Mouse (Mus musculus): ENCODE measurements around the gene Mink1. TPM values are rescaled to one million over a fixed set of nuclear protein-coding genes. Genes with fewer than 3 reads are reported as not detected.

The Mink1 gene
- polyA plus RNA-seq, 1 experiment from 2014 or later: 8.5 TPM

DNA sequence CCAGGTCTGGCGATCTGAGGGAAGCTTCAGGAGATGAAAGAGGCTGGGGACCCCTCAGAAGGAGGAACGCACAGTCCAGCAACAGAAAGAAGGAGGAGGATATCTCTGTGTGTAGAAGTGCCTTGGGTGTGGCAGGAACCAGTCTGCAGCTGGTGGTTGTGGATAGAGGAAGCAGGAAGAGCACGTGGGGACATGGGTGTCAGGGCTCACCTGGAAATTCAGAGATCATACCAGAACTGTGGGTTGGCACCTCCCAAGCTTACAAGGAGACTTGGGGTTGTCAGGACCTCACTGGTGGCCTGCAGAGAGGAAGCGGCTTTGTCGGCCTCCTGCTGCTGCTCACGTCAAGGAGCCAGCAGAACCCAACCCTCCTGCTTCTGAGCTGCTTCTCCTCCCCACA lies 34.6 kb downstream of the Mink1 start:
- H3K36me3 ChIP-seq (ENCODE audit: control insufficient read depth, insufficient read depth, low read length): peaks cover 13% of the 10 kb centered on the region
- H3K27me3 ChIP-seq (ENCODE audit: control insufficient read depth, insufficient read depth, low read length): no peaks in the 10 kb centered on the region
- H3K4me1 ChIP-seq (replicated peaks; ENCODE audit: control insufficient read depth, insufficient read depth): peaks cover 3% of the 10 kb centered on the region; the same call in 1 of the 2 replicates
- no peak for TF ChIP-seq CTCF (IDR thresholded peaks at IDR 0.05; ENCODE audit: low read depth)
- no peak for TF ChIP-seq EP300 (optimal IDR thresholded peaks at IDR 0.05)
- peak overlapping the region; percentile 30; the same call in 1 of the 2 replicates for H3K27ac ChIP-seq (replicated peaks)
- ATAC-seq (ENCODE audit: low FRiP score, low TSS enrichment): peak; percentile 45; the same call in 1 of the 2 replicates
- H3K9me3 ChIP-seq (ENCODE audit: control insufficient read depth, low read length): no peaks in the 10 kb centered on the region
- no peak overlapping the region for H3K9ac ChIP-seq (ENCODE audit: low read length)
- no peak for DNase-seq (ENCODE audit: low spot score)
- H3K4me2 ChIP-seq (replicated peaks; ENCODE audit: low read depth): no peak overlapping the region
- H3K4me3 ChIP-seq (ENCODE audit: low read depth, low read length): no peak overlapping the region
- 75% methylated on average over 6 of the region's 6 CpGs for WGBS

DNA sequence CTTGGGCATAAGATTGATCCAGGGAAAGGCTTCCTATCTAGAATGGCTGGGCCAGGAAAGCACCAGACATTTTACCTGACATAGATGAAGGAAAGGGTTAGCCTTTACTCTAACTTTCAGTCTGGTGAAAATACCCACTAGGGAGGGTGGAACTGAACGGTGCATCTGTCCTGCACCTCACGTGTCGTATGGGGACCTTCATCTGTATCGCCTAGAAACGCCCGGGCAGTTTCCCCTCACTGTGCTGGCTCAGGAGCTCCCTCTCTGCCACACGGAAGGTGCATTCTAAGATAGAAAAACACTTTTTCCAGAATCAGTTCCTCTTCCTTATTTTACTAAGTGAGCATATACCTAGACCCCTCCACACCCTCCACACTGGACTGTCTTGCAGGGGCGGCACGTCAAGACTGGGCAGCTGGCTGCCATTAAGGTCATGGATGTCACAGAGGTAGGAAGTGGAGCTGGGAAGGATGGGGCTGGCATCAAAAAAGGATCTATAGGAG lies 35.8 kb downstream of the Mink1 start:
- Histone ChIP-seq H3K4me2 (replicated peaks; ENCODE audit: low read depth) (no peak overlapping the region), H3K4me1 (replicated peaks; ENCODE audit: control insufficient read depth, insufficient read depth) (peaks cover 3% of the 10 kb centered on the region; the same call in 1 of the 2 replicates), H3K9ac (ENCODE audit: low read length) (no peak overlapping the region), H3K36me3 (ENCODE audit: control insufficient read depth, insufficient read depth, low read length) (peaks cover 16% of the 10 kb centered on the region), H3K27me3 (ENCODE audit: control insufficient read depth, insufficient read depth, low read length) (no peaks in the 10 kb centered on the region), H3K4me3 (ENCODE audit: low read depth, low read length) (no peak overlapping the region), H3K27ac (replicated peaks) (no peak overlapping the region), H3K9me3 (ENCODE audit: control insufficient read depth, low read length) (no peaks in the 10 kb centered on the region)
- DNase-seq (ENCODE audit: low spot score) (no peak), ATAC-seq (ENCODE audit: low FRiP score, low TSS enrichment) (no peak)
- WGBS: 86% methylated on average over 9 of the region's 9 CpGs
- TF ChIP-seq EP300 (optimal IDR thresholded peaks at IDR 0.05): no peak
- no peak for TF ChIP-seq CTCF (IDR thresholded peaks at IDR 0.05; ENCODE audit: low read depth)

DNA sequence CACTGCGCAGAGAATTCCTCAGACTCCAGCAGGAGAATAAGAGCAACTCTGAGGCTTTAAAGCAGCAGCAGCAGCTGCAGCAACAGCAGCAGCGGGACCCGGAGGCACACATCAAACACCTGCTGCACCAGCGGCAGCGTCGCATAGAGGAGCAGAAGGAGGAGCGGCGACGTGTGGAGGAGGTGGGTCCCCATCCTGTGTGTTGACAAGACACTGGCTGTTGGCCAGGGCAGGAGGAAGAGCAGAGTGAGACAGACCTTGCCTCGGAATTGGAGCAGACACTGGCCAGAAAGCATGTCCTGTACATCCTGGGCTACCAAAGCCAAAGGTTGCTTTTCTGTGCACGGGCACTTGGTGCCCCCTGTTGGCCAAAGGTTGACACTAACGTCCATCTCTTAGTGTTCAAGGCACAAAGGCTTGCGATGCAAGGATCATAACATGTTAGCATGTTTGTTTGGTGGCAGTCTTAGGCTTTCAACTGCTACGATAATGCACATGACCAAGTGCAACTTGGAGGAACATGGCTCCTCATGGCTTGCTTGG lies 42.4 kb downstream of the Mink1 start:
- Histone ChIP-seq H3K4me1 (replicated peaks; ENCODE audit: control insufficient read depth, insufficient read depth) (no peaks in the 10 kb centered on the region), H3K4me2 (replicated peaks; ENCODE audit: low read depth) (no peak overlapping the region), H3K4me3 (ENCODE audit: low read depth, low read length) (no peak overlapping the region), H3K27ac (replicated peaks) (no peak overlapping the region), H3K27me3 (ENCODE audit: control insufficient read depth, insufficient read depth, low read length) (no peaks in the 10 kb centered on the region), H3K9me3 (ENCODE audit: control insufficient read depth, low read length) (no peaks in the 10 kb centered on the region), H3K36me3 (ENCODE audit: control insufficient read depth, insufficient read depth, low read length) (peaks cover 39% of the 10 kb centered on the region), H3K9ac (ENCODE audit: low read length) (no peak overlapping the region)
- no peak for ATAC-seq (ENCODE audit: low FRiP score, low TSS enrichment)
- TF ChIP-seq CTCF (IDR thresholded peaks at IDR 0.05; ENCODE audit: low read depth) (peak; percentile 96), EP300 (optimal IDR thresholded peaks at IDR 0.05) (no peak)
- WGBS: 63% methylated on average over 14 of the region's 14 CpGs
- peak; percentile 82 for DNase-seq (ENCODE audit: low spot score)

DNA sequence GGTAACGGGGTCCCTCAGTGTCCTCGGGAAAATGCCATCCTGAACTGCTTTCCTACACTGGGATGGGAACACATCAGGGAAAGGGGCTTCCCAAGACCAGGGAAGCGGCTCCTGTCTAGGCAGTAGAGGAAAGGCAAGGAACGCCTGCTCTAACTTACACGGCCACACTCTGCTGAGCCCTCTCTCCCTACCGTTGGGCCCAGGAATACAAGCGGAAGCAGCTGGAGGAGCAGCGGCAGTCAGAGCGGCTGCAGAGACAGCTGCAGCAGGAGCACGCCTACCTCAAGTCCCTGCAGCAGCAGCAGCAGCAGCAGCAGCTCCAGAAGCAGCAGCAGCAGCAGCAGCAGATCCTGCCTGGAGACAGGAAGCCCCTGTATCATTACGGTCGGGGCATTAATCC lies 44.0 kb downstream of the Mink1 start:
- H3K36me3 ChIP-seq (ENCODE audit: control insufficient read depth, insufficient read depth, low read length): peaks cover 38% of the 10 kb centered on the region
- no peak overlapping the region for H3K9ac ChIP-seq (ENCODE audit: low read length)
- 68% methylated on average over 12 of the region's 12 CpGs for WGBS
- no peaks in the 10 kb centered on the region for H3K9me3 ChIP-seq (ENCODE audit: control insufficient read depth, low read length)
- no peak overlapping the region for H3K27ac ChIP-seq (replicated peaks)
- TF ChIP-seq CTCF (IDR thresholded peaks at IDR 0.05; ENCODE audit: low read depth) (no peak), EP300 (optimal IDR thresholded peaks at IDR 0.05) (no peak)
- no peak overlapping the region for H3K4me2 ChIP-seq (replicated peaks; ENCODE audit: low read depth)
- H3K4me3 ChIP-seq (ENCODE audit: low read depth, low read length): no peak overlapping the region
- ATAC-seq (ENCODE audit: low FRiP score, low TSS enrichment) (no peak), DNase-seq (ENCODE audit: low spot score) (no peak)
- H3K4me1 ChIP-seq (replicated peaks; ENCODE audit: control insufficient read depth, insufficient read depth): no peaks in the 10 kb centered on the region
- no peaks in the 10 kb centered on the region for H3K27me3 ChIP-seq (ENCODE audit: control insufficient read depth, insufficient read depth, low read length)

DNA sequence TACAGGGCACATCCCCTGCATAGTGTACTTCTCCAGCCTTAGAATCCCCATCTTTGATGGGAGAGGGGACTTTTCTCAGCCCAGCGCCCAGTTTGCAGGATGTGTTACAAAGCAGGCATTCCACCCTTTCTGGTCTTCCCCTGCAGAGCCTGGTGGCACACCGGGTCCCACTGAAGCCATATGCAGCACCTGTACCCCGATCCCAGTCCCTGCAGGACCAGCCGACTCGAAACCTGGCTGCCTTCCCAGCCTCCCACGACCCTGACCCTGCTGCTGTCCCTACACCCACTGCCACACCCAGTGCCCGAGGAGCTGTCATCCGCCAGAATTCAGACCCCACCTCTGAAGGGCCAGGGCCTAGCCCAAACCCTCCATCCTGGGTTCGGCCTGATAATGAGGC lies 44.9 kb downstream of the Mink1 start:
- Histone ChIP-seq H3K4me2 (replicated peaks; ENCODE audit: low read depth) (no peak overlapping the region), H3K9me3 (ENCODE audit: control insufficient read depth, low read length) (no peaks in the 10 kb centered on the region), H3K9ac (ENCODE audit: low read length) (no peak overlapping the region), H3K27me3 (ENCODE audit: control insufficient read depth, insufficient read depth, low read length) (no peaks in the 10 kb centered on the region), H3K4me3 (ENCODE audit: low read depth, low read length) (no peak overlapping the region), H3K4me1 (replicated peaks; ENCODE audit: control insufficient read depth, insufficient read depth) (no peaks in the 10 kb centered on the region), H3K36me3 (ENCODE audit: control insufficient read depth, insufficient read depth, low read length) (peaks cover 34% of the 10 kb centered on the region), H3K27ac (replicated peaks) (no peak overlapping the region)
- no peak for TF ChIP-seq CTCF (IDR thresholded peaks at IDR 0.05; ENCODE audit: low read depth)
- no peak for TF ChIP-seq EP300 (optimal IDR thresholded peaks at IDR 0.05)
- DNase-seq (ENCODE audit: low spot score) (no peak), ATAC-seq (ENCODE audit: low FRiP score, low TSS enrichment) (no peak)
- WGBS: 79% methylated on average over 9 of the region's 9 CpGs

DNA sequence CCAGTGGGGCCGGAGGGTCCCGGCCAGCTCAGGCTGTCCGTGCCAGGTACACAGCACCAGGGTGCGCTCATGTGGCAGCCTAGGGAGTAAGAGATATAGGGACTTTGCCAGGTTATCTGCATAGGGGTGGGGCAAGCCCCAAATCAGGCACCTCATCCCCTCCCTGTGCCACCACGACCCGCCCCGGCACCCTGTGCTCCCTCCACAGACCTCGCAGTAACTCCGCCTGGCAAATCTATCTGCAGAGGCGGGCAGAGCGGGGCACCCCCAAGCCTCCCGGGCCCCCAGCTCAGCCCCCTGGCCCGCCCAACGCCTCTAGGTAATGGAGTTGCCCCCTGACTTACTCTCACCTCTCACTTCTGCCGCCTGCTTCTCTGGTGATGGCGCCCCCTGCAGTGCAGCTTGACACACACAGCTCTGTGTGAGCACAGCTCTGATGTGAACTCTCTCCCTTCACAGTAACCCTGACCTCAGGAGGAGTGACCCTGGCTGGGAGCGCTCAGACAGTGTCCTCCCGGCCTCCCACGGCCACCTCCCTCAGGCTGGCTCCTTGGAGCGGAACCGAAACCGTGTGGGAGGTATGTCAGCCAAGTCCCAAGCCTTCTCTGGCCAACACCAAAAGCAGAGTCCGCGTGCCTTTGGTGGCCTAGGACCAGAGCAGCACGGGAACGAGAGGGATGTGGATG lies 45.8 kb downstream of the Mink1 start:
- ATAC-seq (ENCODE audit: low FRiP score, low TSS enrichment): no peak
- WGBS: 90% methylated on average over 25 of the region's 26 CpGs
- TF ChIP-seq EP300 (optimal IDR thresholded peaks at IDR 0.05) (no peak), CTCF (IDR thresholded peaks at IDR 0.05; ENCODE audit: low read depth) (peak; percentile 64)

More for the DNA sequence above, 45.8 kb downstream of the Mink1 start:
- DNase-seq (ENCODE audit: low spot score): peak; percentile 47
- Histone ChIP-seq H3K4me2 (replicated peaks; ENCODE audit: low read depth) (no peak overlapping the region), H3K27ac (replicated peaks) (no peak overlapping the region), H3K9ac (ENCODE audit: low read length) (no peak overlapping the region), H3K9me3 (ENCODE audit: control insufficient read depth, low read length) (no peaks in the 10 kb centered on the region), H3K4me3 (ENCODE audit: low read depth, low read length) (no peak overlapping the region), H3K36me3 (ENCODE audit: control insufficient read depth, insufficient read depth, low read length) (peaks cover 32% of the 10 kb centered on the region), H3K4me1 (replicated peaks; ENCODE audit: control insufficient read depth, insufficient read depth) (no peaks in the 10 kb centered on the region), H3K27me3 (ENCODE audit: control insufficient read depth, insufficient read depth, low read length) (no peaks in the 10 kb centered on the region)
